Mouse (Mus musculus): ENCODE measurements around the gene Commd7.

DNA sequence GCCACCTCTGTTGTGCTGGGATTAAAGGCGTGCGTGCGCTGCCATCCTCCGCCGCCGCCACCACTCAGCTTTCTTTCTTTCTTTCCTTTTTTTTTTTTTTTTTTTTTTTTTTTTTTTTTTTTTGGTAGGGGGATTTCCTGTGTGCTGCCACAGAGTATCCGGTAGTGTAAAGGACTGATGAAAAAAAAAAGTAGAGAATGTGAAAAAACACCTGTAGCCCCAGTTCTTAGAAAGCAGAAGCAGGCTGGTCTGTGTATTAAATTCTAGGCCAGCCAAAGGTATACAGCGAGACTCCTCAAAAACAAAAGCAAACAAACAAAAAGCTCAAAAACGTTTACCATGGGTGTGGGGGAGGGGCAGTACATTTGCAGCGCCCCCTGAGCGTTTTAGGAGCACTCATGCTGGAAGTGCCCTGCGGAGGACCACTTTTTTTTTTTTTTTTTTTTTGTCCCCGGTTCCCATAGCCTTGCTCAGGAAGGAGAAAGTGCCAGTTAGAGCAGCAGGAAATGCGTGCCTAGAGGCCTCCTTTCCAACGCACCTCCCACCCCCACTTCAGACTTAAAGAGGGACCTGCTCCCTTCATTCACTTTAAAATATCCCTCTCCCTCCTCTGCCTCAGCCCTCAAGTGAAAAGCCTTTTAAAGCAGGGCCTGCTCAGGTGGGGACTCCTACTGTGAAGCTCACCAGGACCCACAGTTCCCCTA lies 6.5 kb upstream of the Commd7 start:
- no peak for TF ChIP-seq POLR2A (IDR thresholded peaks at IDR 0.05; ENCODE audit: control insufficient read depth, extremely low read depth, insufficient read depth, low read length, poor library complexity)
- TF ChIP-seq CTCF (IDR thresholded peaks at IDR 0.05; ENCODE audit: borderline replicate concordance, control insufficient read depth, extremely low read depth, insufficient read depth, low read length, poor library complexity): no peak
